In genomic region chr2:164746693-164747092, GRCm38 (mm10) we compare ENCODE assay signal across 8 mouse cellular contexts. TPM values are rescaled to one million over a fixed set of nuclear protein-coding genes. Genes with fewer than 3 reads are reported as not detected.
DNase-seq lines count a peak whose midpoint lies in the region; ATAC-seq and TF ChIP-seq lines count a peak whose summit lies in the region.

No protein-coding gene starts in this region.

- peak overlapping the region; percentile 96 for H3K9ac ChIP-seq in kidney, postnatal 0 days (ENCODE audit: low read depth, low read length)
- peak overlapping the region; percentile 96 for H3K9ac ChIP-seq in hindbrain, embryonic 16.5 days (ENCODE audit: low read depth, low read length)
- H3K9ac ChIP-seq in midbrain, postnatal 0 days (replicated peaks; ENCODE audit: low read length, poor library complexity, severe bottlenecking) = peak overlapping the region; percentile 94

- H3K4me3 ChIP-seq in kidney, postnatal 0 days (replicated peaks; ENCODE audit: low read depth, low read length) = peak overlapping the region; percentile 93
- H3K4me3 ChIP-seq in bone marrow macrophage, adult 2 months (ENCODE audit: insufficient read depth, low read length) = peak overlapping the region; percentile 96
- H3K4me3 ChIP-seq in hindbrain, embryonic 16.5 days (ENCODE audit: low read length) = peak overlapping the region; percentile 97
- H3K4me3 ChIP-seq in midbrain, postnatal 0 days (ENCODE audit: low read depth, low read length) = peak overlapping the region; percentile 92

- H3K27me3 ChIP-seq in kidney, postnatal 0 days (ENCODE audit: insufficient read depth, low read length) = no peaks in the 10 kb centered on the region
- H3K27me3 ChIP-seq in hindbrain, embryonic 16.5 days (replicated peaks; ENCODE audit: control insufficient read depth, insufficient read depth, low read length) = no peaks in the 10 kb centered on the region
- H3K27me3 ChIP-seq in midbrain, postnatal 0 days (ENCODE audit: insufficient read depth, low read length) = no peaks in the 10 kb centered on the region; the same call in 1 of the 2 replicates

- peak overlapping the region; percentile 94 for H3K4me2 ChIP-seq in kidney, postnatal 0 days (ENCODE audit: low read length)
- H3K4me2 ChIP-seq in hindbrain, embryonic 16.5 days (ENCODE audit: low read length) = peak overlapping the region; percentile 92
- H3K4me2 ChIP-seq in midbrain, postnatal 0 days (ENCODE audit: low read depth, low read length, poor library complexity, severe bottlenecking) = peak overlapping the region; percentile 79

- peaks cover 13% of the 10 kb centered on the region for H3K36me3 ChIP-seq in kidney, postnatal 0 days (ENCODE audit: insufficient read depth, low read length)
- peaks cover 4% of the 10 kb centered on the region; the same call in 1 of the 2 replicates for H3K36me3 ChIP-seq in hindbrain, embryonic 16.5 days (ENCODE audit: control insufficient read depth, insufficient read depth, low read length)
- H3K36me3 ChIP-seq in midbrain, postnatal 0 days (ENCODE audit: insufficient read depth, low read length) = peaks cover 9% of the 10 kb centered on the region; the same call in 1 of the 2 replicates

- intact Hi-C loops in gastrocnemius, postnatal 14 days (cut with DNase I; ENCODE audit: low total_unique reads) = no loop called here

- DNase-seq in kidney, postnatal 0 days (ENCODE audit: low spot score) = no peak
- no peak for DNase-seq in kidney, postnatal 4 days
- no peak for DNase-seq in midbrain, postnatal 0 days (ENCODE audit: low spot score)
- no peak for DNase-seq in layer of hippocampus, postnatal 25 days (ENCODE audit: extremely low spot score in 1 of 2, low spot score in 1 of 2)
- no peak for DNase-seq in adrenal gland, adult 8-10 months
- DNase-seq in gastrocnemius, postnatal 14 days = no peak

- H3K4me1 ChIP-seq in kidney, postnatal 0 days (replicated peaks; ENCODE audit: insufficient read depth, low read length) = peaks cover 13% of the 10 kb centered on the region; the same call in 1 of the 2 replicates
- H3K4me1 ChIP-seq in bone marrow macrophage, adult 2 months (ENCODE audit: control insufficient read depth, insufficient read depth, low read length) = peaks cover 21% of the 10 kb centered on the region
- H3K4me1 ChIP-seq in hindbrain, embryonic 16.5 days (ENCODE audit: control insufficient read depth, insufficient read depth, low read depth, low read length) = peaks cover 20% of the 10 kb centered on the region
- peaks cover 9% of the 10 kb centered on the region; the same call in 1 of the 2 replicates for H3K4me1 ChIP-seq in midbrain, postnatal 0 days (ENCODE audit: insufficient read depth, low read length)

- TF ChIP-seq POLR2A in bone marrow macrophage, adult 2 months (IDR thresholded peaks at IDR 0.05; ENCODE audit: borderline replicate concordance, low read depth, low read length) = no peak

- 0 out of 2 replicates have a peak, but pooled peaks have one; percentile 19 for ATAC-seq in kidney, postnatal 0 days (replicated peaks; ENCODE audit: low FRiP score, low read depth)
- ATAC-seq in hindbrain, embryonic 16.5 days = no peak
- no peak for ATAC-seq in midbrain, postnatal 0 days (ENCODE audit: low FRiP score)

- no peak overlapping the region for H3K27ac ChIP-seq in kidney, postnatal 0 days
- H3K27ac ChIP-seq in bone marrow macrophage, adult 2 months (ENCODE audit: insufficient read depth, low read depth, low read length) = no peak overlapping the region
- no peak overlapping the region for H3K27ac ChIP-seq in hindbrain, embryonic 16.5 days (ENCODE audit: low read depth, low read length)
- H3K27ac ChIP-seq in midbrain, postnatal 0 days (ENCODE audit: low read depth, low read length) = peak overlapping the region; percentile 73

- TF ChIP-seq CTCF in kidney, postnatal 0 days (IDR thresholded peaks at IDR 0.05; ENCODE audit: low read depth) = no peak
- TF ChIP-seq CTCF in bone marrow macrophage, adult 2 months (IDR thresholded peaks at IDR 0.05; ENCODE audit: low read depth, low read length) = no peak
- no peak for TF ChIP-seq CTCF in midbrain, postnatal 0 days (IDR thresholded peaks at IDR 0.05)

- H3K9me3 ChIP-seq in kidney, postnatal 0 days (replicated peaks; ENCODE audit: low read length) = no peaks in the 10 kb centered on the region
- no peaks in the 10 kb centered on the region for H3K9me3 ChIP-seq in hindbrain, embryonic 16.5 days (ENCODE audit: control insufficient read depth, low read length)
- no peaks in the 10 kb centered on the region for H3K9me3 ChIP-seq in midbrain, postnatal 0 days (ENCODE audit: low read length)

- WGBS in kidney, postnatal 0 days = 42% methylated on average over 8 of the region's 8 CpGs
- 62% methylated on average over 8 of the region's 8 CpGs for WGBS in hindbrain, embryonic 16.5 days
- 60% methylated on average over 8 of the region's 8 CpGs for WGBS in midbrain, postnatal 0 days

RNA-seq across cellular contexts. Expression of gene Dnttip1, which starts 0.9 kb away (rescaled TPM):
- polyA plus RNA-seq in kidney, postnatal 0 days (2015; fragmentation: Nextera tagmentation; extraction: Ambion mirVana) = 58.5 and 62.4 TPM in 2 replicates
- 33.4 and 33.7 TPM in 2 replicates for polyA plus RNA-seq in bone marrow macrophage, adult 2 months (2012; ENCODE audit: insufficient read depth, insufficient read length, missing spikeins)
- polyA plus RNA-seq in hindbrain, embryonic 16.5 days (2015; fragmentation: Nextera tagmentation; extraction: Ambion mirVana) = 55.9 and 60.0 TPM in 2 replicates
- 18.5 and 24.7 TPM in 2 replicates for total RNA-seq in midbrain, postnatal 0 days (2014; rRNA removed)
- 48.4 and 54.2 TPM in 2 replicates for polyA plus RNA-seq in midbrain, postnatal 0 days (2015; fragmentation: Nextera tagmentation; extraction: Ambion mirVana)
- total RNA-seq in layer of hippocampus, postnatal 25 days (2021) = 10 to 100 TPM; 37.0 TPM
- 10 to 100 TPM; 35.2 to 52.1 (median 46.1) TPM for total RNA-seq in adrenal gland, adult 8-10 months (2022)
- total RNA-seq in gastrocnemius, postnatal 14 days (2021) = 10 to 100 TPM; 23.4 to 26.6 TPM

RNA-seq across cellular contexts. Expression of gene Wfdc3, which starts 1.0 kb away (rescaled TPM):
- 0.64 and 1.1 TPM in 2 replicates for polyA plus RNA-seq in kidney, postnatal 0 days (2015; fragmentation: Nextera tagmentation; extraction: Ambion mirVana)
- not detected in 2 replicates for polyA plus RNA-seq in bone marrow macrophage, adult 2 months (2012; ENCODE audit: insufficient read depth, insufficient read length, missing spikeins)
- polyA plus RNA-seq in hindbrain, embryonic 16.5 days (2015; fragmentation: Nextera tagmentation; extraction: Ambion mirVana) = 1.6 and 1.7 TPM in 2 replicates
- 0.16 and 1.3 TPM in 2 replicates for total RNA-seq in midbrain, postnatal 0 days (2014; rRNA removed)
- 0.60 and 0.97 TPM in 2 replicates for polyA plus RNA-seq in midbrain, postnatal 0 days (2015; fragmentation: Nextera tagmentation; extraction: Ambion mirVana)
- 1 to 10 TPM in 1 of 2 experiments, under 1 TPM in 1; 0.89 to 1.0 TPM for total RNA-seq in layer of hippocampus, postnatal 25 days (2021)
- under 1 TPM; 0.31 to 0.71 (median 0.49) TPM for total RNA-seq in adrenal gland, adult 8-10 months (2022)
- total RNA-seq in gastrocnemius, postnatal 14 days (2021) = not detected

RNA-seq across cellular contexts. Expression of gene Ube2c, which starts 23.0 kb away (rescaled TPM):
- polyA plus RNA-seq in kidney, postnatal 0 days (2015; fragmentation: Nextera tagmentation; extraction: Ambion mirVana) = 132 and 156 TPM in 2 replicates
- polyA plus RNA-seq in bone marrow macrophage, adult 2 months (2012; ENCODE audit: insufficient read depth, insufficient read length, missing spikeins) = 93.9 and 99.8 TPM in 2 replicates
- 69.0 and 75.0 TPM in 2 replicates for polyA plus RNA-seq in hindbrain, embryonic 16.5 days (2015; fragmentation: Nextera tagmentation; extraction: Ambion mirVana)
- total RNA-seq in midbrain, postnatal 0 days (2014; rRNA removed) = 14.6 and 38.5 TPM in 2 replicates
- polyA plus RNA-seq in midbrain, postnatal 0 days (2015; fragmentation: Nextera tagmentation; extraction: Ambion mirVana) = 18.1 and 18.4 TPM in 2 replicates
- 1 to 10 TPM in 1 of 2 experiments, not detected in 1; 1.2 TPM for total RNA-seq in layer of hippocampus, postnatal 25 days (2021)
- 1 to 10 TPM; 1.1 to 5.1 (median 2.0) TPM for total RNA-seq in adrenal gland, adult 8-10 months (2022)
- 1 to 10 TPM; 6.9 to 8.1 TPM for total RNA-seq in gastrocnemius, postnatal 14 days (2021)

RNA-seq across cellular contexts. Expression of gene Spint5, which starts 31.6 kb away (rescaled TPM):
- polyA plus RNA-seq in kidney, postnatal 0 days (2015; fragmentation: Nextera tagmentation; extraction: Ambion mirVana) = not detected in 2 replicates
- polyA plus RNA-seq in bone marrow macrophage, adult 2 months (2012; ENCODE audit: insufficient read depth, insufficient read length, missing spikeins) = not detected in 2 replicates
- not detected in 2 replicates for polyA plus RNA-seq in hindbrain, embryonic 16.5 days (2015; fragmentation: Nextera tagmentation; extraction: Ambion mirVana)
- total RNA-seq in midbrain, postnatal 0 days (2014; rRNA removed) = not detected in 2 replicates
- not detected in 2 replicates for polyA plus RNA-seq in midbrain, postnatal 0 days (2015; fragmentation: Nextera tagmentation; extraction: Ambion mirVana)
- not detected for total RNA-seq in layer of hippocampus, postnatal 25 days (2021)
- not detected for total RNA-seq in adrenal gland, adult 8-10 months (2022)
- total RNA-seq in gastrocnemius, postnatal 14 days (2021) = not detected

RNA-seq across cellular contexts. Expression of gene Tnnc2, which starts 33.1 kb away (rescaled TPM):
- 0.45 and 1.0 TPM in 2 replicates for polyA plus RNA-seq in kidney, postnatal 0 days (2015; fragmentation: Nextera tagmentation; extraction: Ambion mirVana)
- 0.80 TPM in 1 of 2 replicates, not detected in the other for polyA plus RNA-seq in bone marrow macrophage, adult 2 months (2012; ENCODE audit: insufficient read depth, insufficient read length, missing spikeins)
- 0.68 and 44.8 TPM in 2 replicates for polyA plus RNA-seq in hindbrain, embryonic 16.5 days (2015; fragmentation: Nextera tagmentation; extraction: Ambion mirVana)
- not detected in 2 replicates for total RNA-seq in midbrain, postnatal 0 days (2014; rRNA removed)
- 0.31 and 0.62 TPM in 2 replicates for polyA plus RNA-seq in midbrain, postnatal 0 days (2015; fragmentation: Nextera tagmentation; extraction: Ambion mirVana)
- not detected for total RNA-seq in layer of hippocampus, postnatal 25 days (2021)
- total RNA-seq in adrenal gland, adult 8-10 months (2022) = not detected
- over 10,000 TPM; 14,912 to 15,737 TPM for total RNA-seq in gastrocnemius, postnatal 14 days (2021)
